Mouse (Mus musculus): Measurements from ENCODE around the gene P2rx3. TPM values are rescaled to one million over a fixed set of nuclear protein-coding genes. Genes with fewer than 3 reads are reported as not detected.

Gene P2rx3
- total RNA-seq, 2 experiments from 2014 or later = 0.89 to 0.92 TPM

Other genes starting within 250 kb of the P2rx3 start
- 1 to 10 TPM; 6.1 to 7.0 TPM for gene Ube2l6, start 238.6 kb downstream of the P2rx3 start, total RNA-seq (2021)
- 100 to 1,000 TPM in 1 of 2 experiments, 10 to 100 TPM in 1; 95.9 to 120 TPM for gene Smtnl1, start 214.8 kb downstream of the P2rx3 start, total RNA-seq (2021)
- gene Timm10, start 210.5 kb downstream of the P2rx3 start, total RNA-seq (2021) = 10 to 100 TPM; 45.7 to 46.0 TPM
- gene Slc43a1, start 198.6 kb downstream of the P2rx3 start, total RNA-seq (2021) = 10 to 100 TPM in 1 of 2 experiments, 1 to 10 TPM in 1; 6.2 to 16.1 TPM
- under 1 TPM; 0.55 to 0.64 TPM for gene Rtn4rl2, start 150.8 kb downstream of the P2rx3 start, total RNA-seq (2021)
- gene Slc43a3, start 100.9 kb downstream of the P2rx3 start, total RNA-seq (2021) = 10 to 100 TPM; 22.4 to 43.2 TPM
- under 1 TPM in 1 of 2 experiments, not detected in 1; 0.29 TPM for gene Prg2, start 57.0 kb downstream of the P2rx3 start, total RNA-seq (2021)
- not detected for gene Prg3, start 49.2 kb downstream of the P2rx3 start, total RNA-seq (2021)
- gene Ssrp1, start 228 bp downstream of the P2rx3 start, total RNA-seq (2021) = 10 to 100 TPM; 34.0 to 44.2 TPM
- 10 to 100 TPM; 47.3 to 48.5 TPM for gene Tnks1bp1, start 10.6 kb upstream of the P2rx3 start, total RNA-seq (2021)
- gene Aplnr, start 98.8 kb upstream of the P2rx3 start, total RNA-seq (2021) = 10 to 100 TPM; 61.0 to 74.0 TPM
- 1 to 10 TPM; 3.9 to 7.3 TPM for gene Lrrc55, start 159.7 kb upstream of the P2rx3 start, total RNA-seq (2021)